Mouse (Mus musculus) embryo, embryonic 11 days (tissue): Measurements from ENCODE around the gene Mmab.

Experiments used
- DNase-seq: peaks from one replicate; pipeline ENCODE4 v3.0.0-alpha.2; 2015

Mmab gene

DNA sequence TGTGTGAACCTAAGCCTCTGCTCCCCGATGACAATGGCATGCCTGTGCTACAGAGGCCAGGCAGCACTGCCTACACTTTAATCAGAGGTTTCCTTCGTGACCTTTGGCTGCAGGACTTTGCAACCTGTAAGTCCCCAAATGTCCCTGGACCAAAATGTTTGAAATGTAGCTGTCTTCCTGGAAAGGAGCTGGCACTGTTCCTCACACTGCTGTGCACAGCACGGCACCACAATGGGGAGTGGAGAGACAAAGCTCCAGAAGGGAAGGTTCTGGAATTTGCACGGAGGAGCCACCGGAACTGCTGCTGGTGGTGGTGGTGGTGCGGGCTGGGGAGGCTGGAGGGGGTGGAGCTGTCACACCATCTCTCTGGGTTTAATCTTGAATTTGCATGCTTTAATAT is 17.1 kb downstream of the Mmab start:
- DNase-seq, result no peak

DNA sequence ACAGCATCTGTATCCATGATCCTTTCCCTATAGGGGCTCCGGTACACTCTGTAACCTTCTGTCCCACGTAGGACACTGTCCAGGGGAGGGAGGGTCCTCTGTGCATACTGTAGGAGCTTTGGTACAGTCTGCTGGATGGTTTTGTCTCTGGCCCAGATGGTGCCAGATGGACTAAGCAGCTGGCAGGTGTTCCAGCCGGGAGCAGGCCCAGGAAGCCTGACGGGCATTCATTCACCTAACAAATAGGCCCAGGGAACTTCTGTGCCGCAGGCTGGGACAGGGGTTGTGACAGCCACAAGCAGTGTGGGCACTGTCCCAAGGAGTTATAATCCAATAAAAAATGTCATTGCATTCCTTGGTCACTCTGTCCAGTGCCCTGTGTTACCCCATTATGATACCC is 19.9 kb downstream of the Mmab start:
- DNase-seq, result no peak

DNA sequence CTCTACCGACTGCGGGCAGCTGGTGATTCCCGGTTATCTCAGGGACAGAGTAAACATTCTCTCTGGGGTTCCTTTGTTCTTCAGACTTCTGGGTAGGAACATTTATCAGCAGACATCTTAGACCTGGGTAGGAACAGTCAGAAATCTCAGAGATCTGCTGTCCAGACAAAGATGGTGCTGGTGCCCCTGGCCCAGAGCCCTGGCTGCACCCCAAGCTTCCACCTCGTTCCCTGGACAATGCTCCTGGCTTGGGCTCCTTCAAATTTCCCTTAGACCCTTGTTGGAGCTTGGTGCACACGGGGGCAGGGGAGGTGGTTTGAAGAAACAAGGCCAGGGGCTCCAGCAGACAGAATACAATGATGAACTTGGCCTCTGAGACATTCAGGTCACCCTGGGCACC is 21.3 kb downstream of the Mmab start:
- DNase-seq, result no peak

DNA sequence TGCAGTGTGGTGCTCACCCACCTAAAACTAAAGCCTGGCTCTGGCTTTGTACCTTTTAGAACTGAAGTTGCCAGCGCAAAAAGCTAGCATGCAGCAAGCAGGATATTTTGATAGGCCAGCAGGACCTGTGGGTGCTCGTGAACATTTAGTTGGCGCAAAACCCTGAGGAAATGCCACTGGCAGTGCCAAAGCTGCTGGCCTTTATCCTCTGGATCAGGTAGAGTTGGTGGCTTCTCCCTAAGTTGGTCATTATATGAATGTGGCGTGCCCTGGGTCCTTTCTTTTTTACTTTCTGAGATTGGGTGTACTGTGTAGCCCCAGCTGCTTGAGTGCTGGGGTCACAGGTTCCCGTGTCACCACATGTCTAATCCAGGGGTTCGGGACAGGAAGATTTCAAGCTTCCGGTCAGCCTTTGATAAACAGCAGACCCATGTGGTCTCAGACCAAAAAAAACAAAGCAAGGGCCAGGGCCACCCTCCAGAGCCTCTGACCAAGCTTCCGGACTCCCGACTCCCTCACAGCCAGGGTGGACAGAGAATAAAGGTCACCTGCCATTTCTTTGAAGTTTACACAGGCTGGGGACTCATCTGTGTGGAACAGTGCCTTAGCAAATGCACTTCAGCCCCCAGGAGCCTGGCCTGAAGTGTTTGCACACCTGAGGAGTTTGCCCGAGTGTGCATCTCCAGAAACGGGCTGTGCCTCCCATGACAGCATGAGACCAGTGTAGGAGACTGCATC is 22.1 kb downstream of the Mmab start:
- no peak for DNase-seq

DNA sequence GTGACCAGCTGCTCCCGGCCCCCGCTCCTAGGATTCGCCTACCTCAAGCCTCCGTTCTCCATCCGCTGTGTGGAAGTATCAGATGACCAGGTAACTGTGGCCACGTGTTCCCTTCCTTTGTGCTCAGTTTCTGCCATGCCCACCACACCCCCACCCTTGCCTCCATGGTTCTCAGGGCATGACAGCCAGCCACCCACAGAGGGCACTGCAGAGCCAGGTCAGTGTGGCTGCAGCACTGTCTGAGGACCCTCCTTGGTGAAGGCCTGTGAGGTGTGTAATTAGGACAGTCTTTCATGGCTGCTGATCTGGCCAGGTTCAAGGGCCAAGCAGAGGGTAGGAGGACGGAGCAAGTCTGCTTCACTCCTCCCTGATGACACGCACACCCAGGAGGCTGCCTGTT is 25.3 kb downstream of the Mmab start:
- DNase-seq, result peak; percentile 30

DNA sequence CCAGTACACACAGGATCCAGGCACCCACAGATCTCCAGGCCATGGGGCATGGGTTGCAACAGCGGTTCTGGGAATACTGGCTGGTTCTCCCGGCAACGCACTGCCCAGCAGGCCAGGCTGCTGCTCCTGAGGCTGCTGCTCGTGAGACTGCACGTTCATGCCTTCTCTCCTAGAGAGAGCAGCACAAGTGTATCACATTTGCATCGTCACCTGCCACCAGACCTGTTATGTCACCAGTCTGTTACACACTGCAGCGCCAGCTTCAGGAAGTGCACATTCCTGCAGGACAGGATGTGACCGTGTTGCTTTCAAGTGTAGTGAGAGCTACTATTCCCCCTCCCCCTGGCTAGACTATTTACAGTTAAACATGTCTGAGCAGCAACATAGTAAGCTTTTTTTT is 27.0 kb downstream of the Mmab start:
- no peak for DNase-seq

DNA sequence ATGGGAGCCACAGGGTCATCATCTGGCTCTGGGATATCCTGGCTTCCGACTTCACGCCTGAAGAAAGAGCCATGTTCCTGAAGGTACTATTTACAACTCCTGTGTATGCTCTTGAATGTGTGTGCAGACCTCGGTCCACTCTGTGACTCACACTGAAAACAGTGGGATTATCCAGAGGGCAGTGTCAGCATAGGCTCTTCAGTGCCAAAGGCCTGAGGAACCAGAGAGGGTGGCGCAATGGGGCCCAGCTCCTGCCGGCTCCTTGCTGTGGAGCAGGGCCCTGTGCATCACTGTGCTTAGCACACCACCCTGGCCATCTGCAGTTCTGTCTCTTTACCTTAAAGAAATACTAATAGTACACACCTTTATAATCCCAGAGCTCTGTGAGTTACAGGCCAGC is 28.3 kb downstream of the Mmab start:
- DNase-seq, result no peak

DNA sequence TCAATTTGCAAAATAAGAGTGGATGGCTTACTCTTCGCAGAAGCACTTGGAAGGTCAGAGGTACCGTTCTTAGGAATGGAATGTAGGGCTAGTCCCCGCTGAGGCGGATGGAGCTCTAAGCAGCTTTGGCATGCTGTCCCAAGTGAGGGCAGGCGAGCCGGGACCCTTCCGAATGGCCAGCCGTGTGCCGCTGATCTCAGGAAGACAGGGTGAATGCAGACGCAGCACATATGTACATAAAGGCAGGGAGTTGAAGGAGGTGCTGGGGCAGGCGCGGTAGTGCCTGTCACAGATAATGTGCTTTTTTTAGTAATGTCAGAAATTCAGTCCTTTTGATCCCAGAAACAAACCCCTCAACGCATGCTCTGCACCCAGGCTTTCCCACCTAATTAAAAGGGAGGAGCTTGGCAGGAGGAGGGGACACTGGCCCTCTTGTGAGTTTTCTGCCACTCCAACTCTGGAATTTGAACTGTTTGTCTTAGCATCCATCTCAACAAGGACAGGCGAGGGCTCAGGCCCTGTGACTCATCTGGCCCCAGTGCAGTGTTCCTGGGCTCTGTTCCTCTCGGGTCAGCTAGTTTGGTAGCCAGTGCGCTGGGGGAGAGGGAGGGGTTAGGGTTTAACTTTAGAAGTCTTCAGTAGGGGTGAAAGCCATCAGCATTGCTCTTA is 30.7 kb downstream of the Mmab start:
- no peak for DNase-seq

DNA sequence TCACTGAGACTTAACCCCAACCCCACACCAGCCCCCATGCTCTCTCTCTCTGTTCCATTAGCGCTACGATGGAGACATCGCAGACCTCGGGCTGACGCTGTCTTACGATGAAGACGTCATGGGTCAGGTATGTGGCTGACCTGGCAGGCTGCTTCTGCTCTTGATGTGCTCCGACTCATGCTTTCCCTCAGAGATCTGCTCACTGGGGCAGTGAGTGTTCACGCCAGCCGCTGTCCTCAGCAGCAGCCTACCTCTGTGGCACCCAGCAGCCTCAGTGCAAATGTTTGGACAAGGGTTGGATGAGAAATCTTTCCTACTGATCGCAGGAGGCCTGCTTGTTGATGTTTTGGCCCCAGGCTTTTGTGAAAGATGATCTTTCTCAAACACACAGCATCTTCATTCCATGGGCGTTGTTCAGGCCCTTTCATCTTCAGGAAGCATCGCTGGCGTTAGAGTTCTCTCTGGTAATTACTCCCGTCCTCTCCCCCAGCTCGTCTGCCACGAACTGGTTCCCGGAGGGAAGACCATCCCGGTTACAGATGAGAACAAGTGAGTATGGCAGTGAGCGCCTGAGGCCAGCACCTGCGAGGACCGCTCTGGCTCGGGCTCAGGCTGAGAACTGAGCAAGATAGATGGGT is 31.4 kb downstream of the Mmab start:
- DNase-seq, result no peak

DNA sequence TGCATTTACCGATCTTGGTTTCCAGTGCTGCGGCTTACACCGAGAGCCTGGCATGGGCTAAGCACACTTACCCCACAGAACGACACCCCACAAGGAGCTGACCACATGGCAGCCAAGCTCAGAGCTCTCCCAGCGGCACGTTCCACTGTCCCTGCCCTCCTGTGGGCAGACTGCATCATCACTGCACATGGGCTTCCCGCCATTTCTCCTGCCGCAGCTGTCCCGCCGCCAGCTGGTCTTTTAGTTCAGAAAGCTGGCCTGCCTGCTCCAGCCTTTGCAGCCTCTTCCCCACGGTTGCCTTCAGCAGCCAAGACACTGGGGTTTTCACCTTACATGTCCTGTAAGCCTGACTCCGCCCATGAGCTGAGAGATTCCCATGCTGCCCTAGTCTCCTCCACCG is 33.4 kb downstream of the Mmab start:
- no peak for DNase-seq

DNA sequence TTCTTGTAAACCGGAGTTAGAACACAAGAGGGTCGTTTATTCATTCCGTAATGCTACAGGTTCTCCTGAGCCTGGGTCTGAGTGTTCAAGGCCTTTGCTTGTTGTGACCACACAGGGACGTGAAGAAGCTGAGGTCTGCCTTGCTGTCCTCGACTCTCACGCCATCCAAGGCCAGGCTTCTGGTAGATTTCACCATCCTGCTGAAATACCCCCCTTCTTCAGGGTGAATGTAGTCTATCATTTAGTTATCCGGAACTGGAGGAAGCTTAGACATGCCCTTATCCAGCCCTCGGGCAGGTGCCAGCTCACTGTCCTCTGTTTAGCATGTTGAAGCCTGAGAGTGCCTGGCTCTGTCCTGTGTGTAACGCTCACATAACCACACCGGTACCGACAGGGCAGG is 35.0 kb downstream of the Mmab start:
- no peak for DNase-seq

DNA sequence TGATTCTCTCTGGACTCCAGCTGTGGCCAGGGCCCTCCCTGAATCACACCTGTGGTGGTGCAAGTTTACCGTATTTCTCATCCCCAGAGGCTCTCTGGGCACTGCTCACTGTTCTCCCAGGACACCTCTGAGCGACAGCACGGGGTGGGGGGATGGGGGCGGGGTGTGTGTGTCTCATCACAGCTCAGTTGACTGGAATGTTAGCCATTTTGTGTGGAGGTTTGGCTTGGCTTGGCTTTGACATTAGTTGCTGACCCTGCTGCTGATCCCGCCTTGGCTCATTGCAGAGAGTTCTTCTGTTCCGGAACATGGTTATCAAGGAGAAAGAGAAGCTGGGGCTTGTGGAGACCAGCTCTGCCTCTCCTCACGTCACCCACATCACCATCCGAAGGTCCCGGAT is 36.0 kb downstream of the Mmab start:
- DNase-seq, result no peak

DNA sequence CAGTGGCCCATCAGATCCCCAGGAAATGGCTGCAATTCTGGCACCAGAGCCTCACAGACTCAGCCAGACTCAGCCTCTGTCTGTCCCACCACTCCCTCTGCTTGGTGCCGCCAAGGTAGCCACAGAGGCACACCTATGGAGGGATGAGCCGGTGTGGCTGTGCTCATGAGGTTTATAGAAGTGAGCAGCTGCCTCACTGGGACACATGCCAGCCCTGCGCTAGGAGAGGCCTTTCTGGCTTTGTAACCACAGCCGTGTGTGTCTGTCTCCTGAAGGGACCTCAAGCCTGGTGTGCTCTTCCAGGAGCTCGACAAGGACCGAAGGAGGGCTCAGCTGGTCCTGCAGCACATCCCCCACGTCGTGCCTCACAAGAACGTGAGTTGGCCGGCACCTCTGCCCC is 36.6 kb downstream of the Mmab start:
- no peak for DNase-seq

DNA sequence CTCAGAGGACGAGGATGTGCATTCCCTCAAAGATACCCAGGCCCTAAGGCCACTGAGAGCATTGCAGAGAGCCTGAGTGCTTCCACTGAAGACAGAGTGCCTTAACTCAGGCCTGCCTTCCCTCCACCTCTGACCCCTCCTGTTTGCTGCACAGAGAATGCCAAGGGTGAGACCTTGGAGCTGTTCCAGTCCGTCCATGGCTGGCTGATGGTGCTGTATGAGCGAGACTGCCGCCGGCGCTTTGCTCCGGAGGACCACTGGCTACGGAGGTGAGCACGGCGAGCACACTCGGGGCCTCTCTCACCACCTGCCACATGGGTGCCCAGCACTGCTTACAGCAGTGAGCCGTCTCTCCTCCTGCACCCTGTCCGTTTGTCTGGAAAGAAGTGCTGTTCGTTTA is 37.3 kb downstream of the Mmab start:
- DNase-seq, result no peak

DNA sequence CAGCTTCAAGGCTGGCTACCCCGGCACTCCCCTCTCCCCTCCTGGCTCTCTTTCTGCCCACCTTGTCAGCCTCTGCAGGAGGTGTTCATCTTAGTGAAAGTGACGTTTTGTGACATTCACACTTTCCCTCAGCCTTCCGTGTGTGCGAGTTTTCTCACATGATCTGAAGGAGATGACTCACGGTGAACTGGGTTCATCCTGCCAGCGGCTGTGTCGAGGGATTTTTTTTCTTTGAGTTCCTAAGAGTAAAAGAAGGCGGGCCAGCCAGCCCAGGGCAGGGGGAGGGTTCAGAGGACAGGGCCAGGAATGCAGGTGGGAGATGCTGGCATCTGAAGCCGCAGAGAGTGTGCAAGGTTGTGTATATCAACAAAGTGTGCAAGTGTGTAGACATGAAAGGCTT is 50.7 kb downstream of the Mmab start:
- DNase-seq, result no peak

DNA sequence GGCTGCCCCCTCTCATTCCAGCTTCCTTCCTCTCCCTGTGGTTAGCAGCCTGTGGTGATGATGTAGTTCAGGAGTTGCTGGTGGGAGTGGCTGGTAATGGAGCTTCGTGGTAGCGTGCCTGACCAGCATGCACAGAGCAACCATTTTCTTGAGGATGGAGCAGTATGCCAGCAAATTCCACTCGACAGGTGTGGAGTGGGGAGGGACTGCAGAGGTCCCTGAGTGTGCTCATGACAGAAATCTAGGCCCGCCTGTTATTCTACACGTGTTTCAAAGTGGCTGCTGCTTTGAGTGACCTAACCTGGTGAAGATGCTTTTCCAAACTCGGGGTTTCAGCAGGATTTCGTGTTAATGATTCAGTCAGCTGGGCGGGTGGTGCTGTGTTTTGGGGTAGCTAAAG is 59.4 kb downstream of the Mmab start:
- no peak for DNase-seq

DNA sequence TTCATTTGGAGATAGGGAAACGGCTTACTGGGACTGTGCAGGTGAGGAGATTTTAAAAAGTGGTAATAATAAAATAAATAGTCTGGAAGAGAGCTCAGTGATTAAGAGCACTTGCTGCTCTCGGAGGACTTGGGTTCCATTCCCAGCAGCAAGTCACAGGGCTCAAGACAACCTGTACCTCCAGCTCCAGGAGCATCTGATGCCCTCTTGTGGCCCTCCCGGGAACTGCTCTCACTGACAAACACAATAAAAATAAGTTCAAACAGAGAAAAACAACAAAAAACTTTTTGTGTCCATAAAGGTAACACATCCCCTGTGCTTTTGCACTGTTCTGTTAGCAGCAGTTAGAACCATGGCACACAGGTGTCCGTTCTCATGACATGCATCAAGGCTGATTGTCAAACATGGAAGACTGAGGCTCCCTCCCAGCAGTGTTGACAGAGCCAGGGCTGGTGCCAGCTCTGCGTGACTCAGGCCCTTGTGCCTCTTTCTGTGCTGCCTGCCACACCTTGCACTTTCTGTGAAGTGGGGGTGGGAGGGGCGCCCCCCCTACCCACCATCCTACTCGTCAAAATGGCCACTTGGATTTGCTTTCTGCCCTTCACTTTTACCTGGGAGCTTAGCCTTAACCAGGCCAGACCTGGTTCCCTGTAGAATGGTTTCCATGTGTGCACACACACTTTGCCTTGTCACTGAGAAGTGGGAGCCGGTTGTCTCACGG is 60.5 kb downstream of the Mmab start:
- DNase-seq, result peak; percentile 35
